Mouse (Mus musculus) adrenal gland, adult (tissue): ENCODE results near the gene Ypel5.

Experiments
- DNase-seq, 2 experiments: peaks; one replicate each; pipeline ENCODE4 v3.0.0; 2022 to 2023; ENCODE audit warnings: low spot score in 1 of 2; ENCODE audit not compliant: inconsistent age in 2 of 2

Gene Ypel5

GRCm38 (mm10) chr17:72839000-72839399 lies 2.7 kb downstream of the Ypel5 start:
- DNase-seq = peak in 1 of 2 experiments; percentile 58

- no peak for DNase-seq
Observed at GRCm38 (mm10) chr17:72844393-72844792, 8.1 kb downstream of the Ypel5 start.

GRCm38 (mm10) chr17:72844949-72845490 lies 8.8 kb downstream of the Ypel5 start:
- no peak for DNase-seq

- DNase-seq = no peak
Observed at GRCm38 (mm10) chr17:72845521-72845920, 9.3 kb downstream of the Ypel5 start.

- no peak for DNase-seq
Observed at GRCm38 (mm10) chr17:72855298-72855697, 19.0 kb downstream of the Ypel5 start.

GRCm38 (mm10) chr17:72857677-72858633 lies 21.7 kb downstream of the Ypel5 start:
- peak; percentile 51 to 85 for DNase-seq

- peak; percentile 48 to 68 for DNase-seq
Observed at GRCm38 (mm10) chr17:72863226-72863625, 27.0 kb downstream of the Ypel5 start.

GRCm38 (mm10) chr17:72866624-72867245 lies 30.5 kb downstream of the Ypel5 start:
- DNase-seq = no peak

- no peak for DNase-seq
Observed at GRCm38 (mm10) chr17:72868181-72868580, 31.9 kb downstream of the Ypel5 start.

GRCm38 (mm10) chr17:72878979-72879378 lies 42.7 kb downstream of the Ypel5 start:
- DNase-seq = peak; percentile 22 to 51

GRCm38 (mm10) chr17:72880156-72880555 lies 43.9 kb downstream of the Ypel5 start:
- no peak for DNase-seq

GRCm38 (mm10) chr17:72881051-72881450 lies 44.8 kb downstream of the Ypel5 start:
- DNase-seq = no peak

- no peak for DNase-seq
Observed at GRCm38 (mm10) chr17:72881804-72882203, 45.6 kb downstream of the Ypel5 start.

GRCm38 (mm10) chr17:72889556-72890397 lies 53.5 kb downstream of the Ypel5 start:
- peak; percentile 50 to 86 for DNase-seq

GRCm38 (mm10) chr17:72890398-72890898 lies 54.2 kb downstream of the Ypel5 start:
- no peak for DNase-seq

GRCm38 (mm10) chr17:72891556-72891955 lies 55.3 kb downstream of the Ypel5 start:
- DNase-seq = no peak

GRCm38 (mm10) chr17:72895506-72895905 lies 59.3 kb downstream of the Ypel5 start:
- DNase-seq = no peak

- no peak for DNase-seq
Observed at GRCm38 (mm10) chr17:72897076-72897475, 60.8 kb downstream of the Ypel5 start.

GRCm38 (mm10) chr17:72897961-72898360 lies 61.7 kb downstream of the Ypel5 start:
- no peak for DNase-seq

GRCm38 (mm10) chr17:72898775-72899174 lies 62.5 kb downstream of the Ypel5 start:
- DNase-seq = no peak
